Mouse (Mus musculus): Measurements from ENCODE around the gene Rc3h1.

- no peak for TF ChIP-seq CTCF (IDR thresholded peaks at IDR 0.05; ENCODE audit: low read depth)
- no peak for TF ChIP-seq EP300 (IDR thresholded peaks at IDR 0.05; ENCODE audit: low read depth)
These were observed 21.9 kb upstream of the Rc3h1 start for GRCm38 (mm10) chr1:160884273-160884672.
